Mouse (Mus musculus): Measurements from ENCODE around the gene Gripap1. TPM values are rescaled to one million over a fixed set of nuclear protein-coding genes. Genes with fewer than 3 reads are reported as not detected.
A peak's percentile ranks its signal among the peaks of the same experiment; 100 is the strongest.
"Not testable (repeated sequence)": the region's sequence is repeated elsewhere in the genome, so short reads cannot be mapped to it uniquely, and the experiment has no call there.

Gene Gripap1
- polyA plus RNA-seq, 1 experiment from 2014 or later, result 51.7 TPM

DNA sequence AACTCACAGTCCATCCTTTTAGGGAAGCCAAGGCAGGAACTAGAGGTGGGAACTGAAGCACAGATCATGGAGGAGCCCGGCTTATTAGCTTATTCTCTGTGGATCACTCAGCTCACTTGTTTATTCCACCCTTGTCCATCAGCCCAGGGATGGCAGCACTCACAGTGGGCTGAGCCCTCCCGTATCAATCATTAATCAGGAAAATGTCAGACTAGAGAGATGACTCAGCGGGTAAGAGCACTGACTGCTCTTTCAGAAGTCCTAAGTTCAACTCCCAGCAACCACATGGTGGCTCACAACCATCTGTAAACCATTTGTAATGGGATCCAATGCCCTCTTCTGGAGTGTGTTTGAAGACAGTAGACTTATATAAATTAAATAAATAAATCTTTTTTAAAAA is 7.8 kb downstream of the Gripap1 start:
- H3K9me3 ChIP-seq (ENCODE audit: control insufficient read depth, low read length), result no peaks in the 10 kb centered on the region
- H3K4me1 ChIP-seq (ENCODE audit: control insufficient read depth, insufficient read depth, low read length), result no peaks in the 10 kb centered on the region
- H3K27me3 ChIP-seq (ENCODE audit: control insufficient read depth, insufficient read depth, low read length), result no peaks in the 10 kb centered on the region
- no peak overlapping the region for H3K4me2 ChIP-seq
- WGBS, result 88% methylated on average over 3 of the region's 3 CpGs
- H3K9ac ChIP-seq (ENCODE audit: low read length), result no peak overlapping the region
- ATAC-seq (ENCODE audit: low FRiP score) (no peak), DNase-seq (ENCODE audit: low spot score, missing footprints) (no peak)
- no peak overlapping the region for H3K4me3 ChIP-seq (ENCODE audit: low read depth, low read length)
- no peak overlapping the region for H3K27ac ChIP-seq (ENCODE audit: low read depth, low read length)
- H3K36me3 ChIP-seq (ENCODE audit: control insufficient read depth, insufficient read depth, low read length), result no peaks in the 10 kb centered on the region; the same call in 1 of the 2 replicates

DNA sequence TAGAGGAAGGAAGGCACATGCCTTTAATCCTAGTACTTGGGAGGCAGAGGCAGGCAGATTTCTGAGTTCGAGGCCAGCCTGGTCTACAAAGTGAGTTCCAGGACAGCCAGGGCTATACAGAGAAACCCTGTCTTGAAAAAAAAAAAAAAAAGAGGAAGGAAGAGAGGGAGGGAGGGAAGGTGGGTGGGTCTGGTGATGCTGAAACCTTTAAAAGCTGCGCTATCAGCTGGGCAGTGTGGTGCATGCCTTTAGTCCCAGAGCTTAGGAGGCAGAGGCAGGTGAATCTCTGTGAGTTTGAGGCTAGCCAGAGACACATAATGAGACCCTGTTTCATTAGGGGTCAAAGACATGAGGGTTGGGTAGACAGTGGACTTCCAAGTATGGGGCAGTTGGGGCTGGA is 12.6 kb downstream of the Gripap1 start:
- not testable (repeated sequence) for H3K4me3 ChIP-seq (ENCODE audit: low read depth, low read length); H3K9me3 ChIP-seq (ENCODE audit: control insufficient read depth, low read length); ATAC-seq (ENCODE audit: low FRiP score); H3K36me3 ChIP-seq (ENCODE audit: control insufficient read depth, insufficient read depth, low read length); H3K27me3 ChIP-seq (ENCODE audit: control insufficient read depth, insufficient read depth, low read length); H3K4me2 ChIP-seq; DNase-seq (ENCODE audit: low spot score, missing footprints); H3K9ac ChIP-seq (ENCODE audit: low read length); H3K4me1 ChIP-seq (ENCODE audit: control insufficient read depth, insufficient read depth, low read length); H3K27ac ChIP-seq (ENCODE audit: low read depth, low read length)
- 96% methylated on average over 2 of the region's 2 CpGs for WGBS

DNA sequence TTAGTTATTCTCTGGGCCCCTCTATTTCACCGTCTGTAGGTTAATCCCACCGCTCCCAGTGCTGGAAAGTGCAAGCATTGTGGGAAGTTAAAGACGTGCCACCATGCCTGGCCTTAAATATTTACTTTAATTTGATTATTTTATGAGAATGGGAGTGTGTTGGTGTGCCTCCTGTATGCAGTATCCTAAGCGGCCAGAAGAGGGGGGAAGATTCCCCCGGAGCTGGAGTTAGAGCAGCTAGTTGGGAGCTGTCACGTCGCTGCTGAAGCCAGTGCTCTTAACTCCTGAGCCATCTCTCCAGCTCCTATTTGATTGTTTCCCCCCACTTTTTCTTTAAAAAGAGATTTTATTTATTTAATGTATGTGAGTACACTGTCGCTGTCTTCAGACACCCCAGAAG is 25.5 kb downstream of the Gripap1 start:
- not testable (repeated sequence) for H3K27me3 ChIP-seq (ENCODE audit: control insufficient read depth, insufficient read depth, low read length); H3K36me3 ChIP-seq (ENCODE audit: control insufficient read depth, insufficient read depth, low read length); DNase-seq (ENCODE audit: low spot score, missing footprints); H3K9me3 ChIP-seq (ENCODE audit: control insufficient read depth, low read length); H3K4me2 ChIP-seq; H3K4me1 ChIP-seq (ENCODE audit: control insufficient read depth, insufficient read depth, low read length); H3K4me3 ChIP-seq (ENCODE audit: low read depth, low read length); ATAC-seq (ENCODE audit: low FRiP score); H3K9ac ChIP-seq (ENCODE audit: low read length); H3K27ac ChIP-seq (ENCODE audit: low read depth, low read length)
- 51% methylated on average over 8 of the region's 8 CpGs for WGBS

DNA sequence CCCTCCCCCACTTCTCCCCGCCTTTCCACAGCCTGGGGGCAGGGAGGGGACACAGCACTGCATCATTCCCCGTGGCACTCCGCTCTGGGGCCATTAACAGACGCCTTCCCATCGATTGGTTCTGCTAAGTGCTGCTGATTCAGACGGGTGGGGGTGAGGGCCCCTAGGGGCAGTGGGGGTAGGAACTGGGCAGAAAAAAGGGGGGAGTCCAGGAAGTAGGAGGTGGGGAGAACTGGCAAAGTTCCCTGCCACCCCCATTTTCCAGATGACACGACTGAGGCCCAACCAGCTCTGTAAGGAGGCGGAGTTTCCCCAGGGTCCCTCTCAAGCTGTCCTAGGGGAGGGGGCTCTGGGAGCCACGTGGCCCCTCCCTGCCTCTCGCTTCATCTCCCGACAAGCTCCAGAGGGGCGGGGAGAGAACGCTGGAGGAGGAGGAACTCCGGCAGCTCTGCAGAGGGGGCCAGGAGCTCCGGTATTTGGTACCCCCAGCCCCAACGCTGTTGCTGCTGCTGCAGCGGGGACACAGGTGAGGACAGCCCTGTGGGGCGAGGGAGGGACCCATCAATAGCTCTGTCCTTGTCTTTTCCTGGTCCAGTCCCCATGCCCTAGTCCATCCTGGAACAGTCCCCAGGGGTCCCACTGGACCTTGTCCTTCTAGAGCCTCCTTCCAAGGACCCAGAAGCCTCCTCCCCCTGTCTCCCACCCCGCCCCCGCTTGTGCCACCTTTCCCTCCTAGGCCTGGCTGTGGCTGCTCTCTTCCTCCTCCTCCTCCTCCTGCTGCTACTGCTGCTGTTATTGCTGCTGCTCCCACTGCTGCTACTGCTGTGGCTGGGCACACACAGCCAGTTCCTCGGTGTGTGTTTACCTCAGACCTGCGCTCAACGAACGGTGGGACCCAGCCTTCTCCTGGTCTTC is 32.6 kb downstream of the Gripap1 start, which contains the start of gene Kcnd1:
Gene Kcnd1, plus strand, starts transcription at position 425 of the 915 bp plus-strand sequence.
- Histone ChIP-seq H3K27ac (ENCODE audit: low read depth, low read length) (no peak within 1 kb of the TSS), H3K36me3 (ENCODE audit: control insufficient read depth, insufficient read depth, low read length) (no peaks in the 10 kb centered on the region), H3K4me2 (peak within 1 kb of the TSS; percentile 37), H3K9me3 (ENCODE audit: control insufficient read depth, low read length) (no peaks in the 10 kb centered on the region), H3K9ac (ENCODE audit: low read length) (peak within 1 kb of the TSS; percentile 24; the same call in 1 of the 2 replicates), H3K4me1 (ENCODE audit: control insufficient read depth, insufficient read depth, low read length) (no peaks in the 10 kb centered on the region), H3K4me3 (ENCODE audit: low read depth, low read length) (peak within 1 kb of the TSS; percentile 18; the same call in 1 of the 2 replicates), H3K27me3 (ENCODE audit: control insufficient read depth, insufficient read depth, low read length) (no peaks in the 10 kb centered on the region)
- ATAC-seq (ENCODE audit: low FRiP score), result peak; percentile 52
- WGBS, result 26% methylated on average over 21 of the region's 24 CpGs
- peak; percentile 82 for DNase-seq (ENCODE audit: low spot score, missing footprints)

DNA sequence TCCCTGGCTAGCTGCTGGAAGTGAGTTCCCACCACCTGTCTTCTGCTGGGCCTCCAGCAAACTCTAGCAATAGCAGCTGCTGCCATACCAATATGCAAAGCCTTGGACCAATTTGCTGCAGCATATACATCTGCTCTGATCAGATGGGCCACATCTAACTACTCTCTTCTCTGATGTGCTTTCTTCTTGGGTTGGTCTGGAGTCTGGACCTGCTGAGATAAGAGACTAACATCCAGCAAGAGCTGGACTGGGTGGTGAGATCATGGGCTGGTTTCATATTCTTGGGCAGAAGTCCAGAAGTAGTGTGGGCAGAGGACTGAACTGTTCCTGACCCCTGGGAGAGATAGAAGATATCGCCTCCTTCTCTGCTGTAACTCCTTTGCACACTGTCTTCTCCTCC is 47.6 kb downstream of the Gripap1 start:
- H3K36me3 ChIP-seq (ENCODE audit: control insufficient read depth, insufficient read depth, low read length), result no peaks in the 10 kb centered on the region
- DNase-seq (ENCODE audit: low spot score, missing footprints), result no peak
- no peaks in the 10 kb centered on the region for H3K27me3 ChIP-seq (ENCODE audit: control insufficient read depth, insufficient read depth, low read length)
- no peaks in the 10 kb centered on the region for H3K9me3 ChIP-seq (ENCODE audit: control insufficient read depth, low read length)
- H3K4me2 ChIP-seq, result no peak overlapping the region
- no peak for ATAC-seq (ENCODE audit: low FRiP score)
- no peaks in the 10 kb centered on the region for H3K4me1 ChIP-seq (ENCODE audit: control insufficient read depth, insufficient read depth, low read length)
- no peak overlapping the region for H3K27ac ChIP-seq (ENCODE audit: low read depth, low read length)
- H3K9ac ChIP-seq (ENCODE audit: low read length), result no peak overlapping the region
- H3K4me3 ChIP-seq (ENCODE audit: low read depth, low read length), result no peak overlapping the region
- 89% methylated on average over 1 of the region's 1 CpGs for WGBS

DNA sequence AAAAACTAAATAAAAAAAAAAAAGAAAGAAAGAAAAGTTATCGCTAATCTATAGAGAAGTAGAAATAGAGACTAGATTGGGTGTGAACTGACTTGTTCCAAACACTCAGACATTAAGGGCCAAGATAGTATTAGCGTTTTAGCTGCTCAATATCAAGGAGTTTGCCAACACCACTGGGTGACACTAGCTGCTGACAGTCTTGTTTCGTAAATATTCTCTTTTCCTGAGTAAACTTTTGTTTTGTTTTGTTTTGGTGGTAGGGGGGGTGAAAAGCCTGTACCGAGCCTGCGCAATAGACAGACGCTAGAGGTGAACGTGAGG is 51.2 kb downstream of the Gripap1 start:
- H3K4me3 ChIP-seq (ENCODE audit: low read depth, low read length), result peak overlapping the region; percentile 2; the same call in 1 of the 2 replicates
- DNase-seq (ENCODE audit: low spot score, missing footprints), result no peak
- H3K4me1 ChIP-seq (ENCODE audit: control insufficient read depth, insufficient read depth, low read length), result peaks cover 8% of the 10 kb centered on the region
- no peak overlapping the region for H3K9ac ChIP-seq (ENCODE audit: low read length)
- 19% methylated on average over 7 of the region's 7 CpGs for WGBS
- ATAC-seq (ENCODE audit: low FRiP score), result no peak
- H3K9me3 ChIP-seq (ENCODE audit: control insufficient read depth, low read length), result no peaks in the 10 kb centered on the region
- H3K27me3 ChIP-seq (ENCODE audit: control insufficient read depth, insufficient read depth, low read length), result no peaks in the 10 kb centered on the region
- no peaks in the 10 kb centered on the region for H3K36me3 ChIP-seq (ENCODE audit: control insufficient read depth, insufficient read depth, low read length)
- no peak overlapping the region for H3K27ac ChIP-seq (ENCODE audit: low read depth, low read length)
- H3K4me2 ChIP-seq, result peak overlapping the region; percentile 29; the same call in 1 of the 2 replicates

DNA sequence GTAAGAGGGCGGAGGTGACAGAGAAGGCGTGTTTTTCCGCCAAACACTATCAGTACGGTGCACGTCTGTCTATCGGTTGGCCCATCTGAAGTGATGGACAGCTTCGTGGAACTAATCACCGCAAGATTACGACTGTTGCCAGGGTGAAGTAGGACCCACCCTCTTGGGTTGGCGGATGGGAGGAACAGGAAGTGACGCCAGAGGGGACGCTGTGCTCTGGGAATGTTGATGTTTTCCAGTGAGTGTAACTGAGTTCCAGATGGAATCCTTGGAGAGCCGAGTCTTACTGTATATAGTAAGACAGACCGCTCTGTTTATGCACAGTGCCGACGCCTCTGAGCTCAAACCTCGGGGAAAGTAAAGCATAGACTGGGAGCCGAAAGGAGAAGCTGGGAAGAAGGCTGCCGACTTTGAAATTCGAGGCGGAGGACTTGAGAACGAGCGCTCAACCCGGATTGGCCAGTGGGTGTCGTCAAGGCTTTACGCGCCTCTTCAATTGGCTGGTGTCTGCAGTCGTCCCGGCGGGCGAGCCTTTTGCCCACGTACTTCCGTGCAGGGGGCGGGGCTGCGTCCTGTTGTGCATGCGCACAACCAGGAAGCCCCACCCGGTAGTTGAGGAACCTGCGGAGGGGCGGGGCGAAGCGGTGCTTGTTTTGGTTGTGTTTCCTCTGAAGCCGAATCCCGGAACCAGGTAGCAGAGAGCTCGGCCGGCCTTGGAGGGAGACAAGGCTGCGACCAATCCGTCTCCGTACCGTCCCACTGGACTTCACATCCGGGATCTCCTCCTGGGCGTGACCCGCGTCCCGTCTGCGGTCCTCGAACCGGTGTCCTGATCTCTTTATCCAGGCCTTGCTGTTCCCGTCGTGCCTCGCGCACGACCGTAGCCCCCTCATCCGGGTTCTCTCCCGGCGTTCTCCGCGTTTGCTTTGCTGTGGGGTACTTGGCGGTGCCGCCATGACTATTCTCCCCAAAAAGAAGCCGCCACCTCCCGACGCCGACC is 51.9 kb downstream of the Gripap1 start, which contains the start of gene Otud5:
Gene Otud5, plus strand, starts transcription at position 202 of the 1,000 bp plus-strand sequence.
- Histone ChIP-seq H3K9ac (ENCODE audit: low read length) (peak within 1 kb of the TSS; percentile 80), H3K4me2 (peak within 1 kb of the TSS; percentile 71), H3K27me3 (ENCODE audit: control insufficient read depth, insufficient read depth, low read length) (no peaks in the 10 kb centered on the region), H3K9me3 (ENCODE audit: control insufficient read depth, low read length) (no peaks in the 10 kb centered on the region), H3K4me3 (ENCODE audit: low read depth, low read length) (peak within 1 kb of the TSS; percentile 78), H3K27ac (ENCODE audit: low read depth, low read length) (peak within 1 kb of the TSS; percentile 59), H3K36me3 (ENCODE audit: control insufficient read depth, insufficient read depth, low read length) (no peaks in the 10 kb centered on the region), H3K4me1 (ENCODE audit: control insufficient read depth, insufficient read depth, low read length) (peaks cover 8% of the 10 kb centered on the region)
- 17% methylated on average over 72 of the region's 74 CpGs for WGBS
- peak; percentile 98 for DNase-seq (ENCODE audit: low spot score, missing footprints)
- peak; percentile 98 for ATAC-seq (ENCODE audit: low FRiP score)

DNA sequence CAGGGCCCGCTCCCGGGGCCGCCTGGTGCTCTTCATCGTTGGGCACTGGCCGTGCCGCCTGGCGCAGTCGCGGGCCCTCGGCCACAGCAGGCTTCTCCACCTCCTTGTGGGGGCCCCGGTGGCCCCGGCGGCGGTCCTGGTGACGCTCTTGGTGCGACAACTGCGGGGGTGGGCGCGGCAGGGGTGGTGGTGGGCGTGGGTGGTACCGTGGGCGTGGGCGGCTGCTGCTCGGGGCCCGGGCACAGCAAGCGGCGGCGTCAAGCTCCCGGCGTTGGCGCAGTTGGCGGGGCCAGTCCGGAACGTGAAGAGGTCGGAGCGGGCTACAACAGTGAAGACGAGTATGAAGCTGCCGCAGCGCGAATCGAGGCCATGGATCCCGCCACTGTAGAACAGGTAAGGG is 52.8 kb downstream of the Gripap1 start:
- peak overlapping the region; percentile 78 for H3K4me3 ChIP-seq (ENCODE audit: low read depth, low read length)
- peak overlapping the region; percentile 59 for H3K27ac ChIP-seq (ENCODE audit: low read depth, low read length)
- H3K9me3 ChIP-seq (ENCODE audit: control insufficient read depth, low read length), result no peaks in the 10 kb centered on the region
- peak overlapping the region; percentile 71 for H3K4me2 ChIP-seq
- WGBS, result 18% methylated on average over 38 of the region's 42 CpGs
- no peaks in the 10 kb centered on the region for H3K27me3 ChIP-seq (ENCODE audit: control insufficient read depth, insufficient read depth, low read length)
- ATAC-seq (ENCODE audit: low FRiP score) (no peak), DNase-seq (ENCODE audit: low spot score, missing footprints) (no peak)
- no peaks in the 10 kb centered on the region for H3K36me3 ChIP-seq (ENCODE audit: control insufficient read depth, insufficient read depth, low read length)
- H3K9ac ChIP-seq (ENCODE audit: low read length), result peak overlapping the region; percentile 80
- H3K4me1 ChIP-seq (ENCODE audit: control insufficient read depth, insufficient read depth, low read length), result peaks cover 8% of the 10 kb centered on the region
